21 mouse cellular contexts compared by ENCODE assay signal in genomic region chrX:81729796-81730195, GRCm38 (mm10).
A peak's percentile ranks its signal among the peaks of the same experiment; 100 is the strongest.
DNase-seq lines count a peak whose midpoint lies in the region; TF ChIP-seq lines count a peak whose summit lies in the region.
"Had no signal": no experiment of that assay in that cellular context is flagged by ENCODE, and none has a peak within 500 bp of the region (broad histone marks: within the 10 kb centered on the region; RNA-seq: fewer than 3 reads in every experiment).

No protein-coding gene starts in this region.

- no peaks in the 10 kb centered on the region for H3K79me2 ChIP-seq in C2C12 (ENCODE audit: control insufficient read depth, insufficient read depth)

- no peaks in the 10 kb centered on the region for H3K79me3 ChIP-seq in C2C12 (ENCODE audit: low read depth)

- no peaks in the 10 kb centered on the region for H3K27me3 ChIP-seq in C2C12 (ENCODE audit: control insufficient read depth, insufficient read depth, insufficient read length)
- H3K27me3 ChIP-seq: embryonic facial prominence, embryonic 13.5 days; embryonic facial prominence, embryonic 15.5 days; forebrain, embryonic 12.5 days had no signal

- TF ChIP-seq CTCF in C2C12 (IDR thresholded peaks at IDR 0.05; ENCODE audit: control insufficient read depth, insufficient read depth, insufficient read length) = no peak

- no peaks in the 10 kb centered on the region for H3K36me3 ChIP-seq in C2C12 (ENCODE audit: control insufficient read depth, insufficient read depth)
- H3K36me3 ChIP-seq: embryonic facial prominence, embryonic 13.5 days; embryonic facial prominence, embryonic 15.5 days; forebrain, embryonic 10.5 days; forebrain, embryonic 12.5 days had no signal

- peak; percentile 59 for DNase-seq in NIH3T3 (ENCODE audit: low read depth)
- no peak for DNase-seq in thymus, postnatal 10 days (ENCODE audit: low spot score in 2 of 2)
- DNase-seq in thymus, postnatal 25 days = no peak
- DNase-seq in adrenal gland, adult (ENCODE audit: inconsistent age in 2 of 2, low spot score in 1 of 2) = no peak
- DNase-seq: adrenal gland, adult 2 months; adrenal gland, postnatal 10 days; adrenal gland, postnatal 25 days; B cell, adult 2 months; cerebellum, adult 11 months; cerebellum, adult 18-20 months; cerebellum, adult 8-10 months; cerebellum, adult 9-11 months; cerebellum, postnatal 14 days; cerebellum, postnatal 36 days; embryo, embryonic 11 days had no signal

- H3K4me3 ChIP-seq in C2C12 (ENCODE audit: insufficient read depth, poor library complexity, severe bottlenecking) = no peak overlapping the region
- H3K4me3 ChIP-seq: embryonic facial prominence, embryonic 13.5 days; embryonic facial prominence, embryonic 15.5 days; erythroblast, embryonic 14.5 days; forebrain, embryonic 10.5 days; forebrain, embryonic 12.5 days had no signal

- H3ac ChIP-seq in C2C12 (ENCODE audit: control insufficient read depth, insufficient read length, low read depth) = no peak overlapping the region

TF ChIP-seq in C2C12, 6 proteins besides CTCF, POLR2A, EP300 and RAD21:
- TF ChIP-seq FOSL1 (IDR thresholded peaks at IDR 0.05; ENCODE audit: insufficient read depth, low read length, poor library complexity, severe bottlenecking) = peak; percentile 37
- TF ChIP-seq CEBPB (IDR thresholded peaks at IDR 0.05; ENCODE audit: low read depth) = no peak
